Mouse (Mus musculus) spleen, adult 2 months (tissue): ENCODE results near the gene Cct7. TPM values are rescaled to one million over a fixed set of nuclear protein-coding genes. Genes with fewer than 3 reads are reported as not detected.

Experiments
- DNase-seq, 2 experiments: peaks; one replicate each; pipeline versions ENCODE4 v3.0.0 to v3.0.0-alpha.2; 2012 to 2021; ENCODE audit warnings: low spot score in 2 of 2, low read depth in 1 of 2
- H3K27ac ChIP-seq: fragments of 200-500 bp; 2 replicates; pipeline ENCODE4 v1.5.1; 2012; ENCODE audit warnings: low read length, inconsistent platforms; ENCODE audit not compliant: insufficient read depth
- H3K27me3 ChIP-seq: fragments of 200-500 bp; 2 replicates; pipeline ENCODE4 v1.6.1; 2012; ENCODE audit warnings: mild to moderate bottlenecking, moderate library complexity, low read length, inconsistent platforms; ENCODE audit not compliant: control insufficient read depth, insufficient read depth
- H3K36me3 ChIP-seq: fragments of 200-500 bp; 2 replicates; pipeline ENCODE4 v1.6.1; 2012; ENCODE audit warnings: mild to moderate bottlenecking, low read length, inconsistent platforms; ENCODE audit not compliant: control insufficient read depth, insufficient read depth
- H3K4me1 ChIP-seq: fragments of 200-500 bp; 2 replicates; pipeline ENCODE4 v1.6.1; 2011; ENCODE audit warnings: inconsistent platforms; ENCODE audit not compliant: control insufficient read depth, insufficient read depth, insufficient read length
- H3K4me3 ChIP-seq: fragments of 200-500 bp; 2 replicates; pipeline ENCODE4 v1.5.1; 2011; ENCODE audit warnings: mild to moderate bottlenecking, inconsistent platforms; ENCODE audit not compliant: insufficient read depth, insufficient read length; ENCODE audit errors: extremely low read depth
- CTCF ChIP-seq: fragments of 200-500 bp; IDR thresholded peaks from 2 replicates; pipeline ENCODE4 v1.5.1; 2011; ENCODE audit warnings: mild to moderate bottlenecking, inconsistent platforms; ENCODE audit not compliant: insufficient read depth, insufficient read length, insufficient replicate concordance; ENCODE audit errors: extremely low read depth
- POLR2A ChIP-seq: fragments of 200-500 bp; IDR thresholded peaks from 2 replicates; pipeline ENCODE4 v1.6.1; 2011; ENCODE audit warnings: low read depth, low read length, inconsistent platforms
- WGBS: fragments of 180-500 bp; shearing (Covaris S2); methylation state at CpG from one replicate; pipeline ENCODE4 v1.1.7; 2018; 5-methylcytosine and 5-hydroxymethylcytosine counted together
- polyA plus RNA-seq: library from polyadenylated mRNA; depleted of rRNA; stranded (reverse); fragments of >200 nt; gene quantifications from 2 replicates; pipeline ENCODE4 v1.2.3, GENCODE M21; 2012; rRNA removed

The Cct7 gene
- 71.3 and 73.5 TPM in 2 replicates for polyA plus RNA-seq

- WGBS, result 2% methylated on average over 96 of the region's 96 CpGs
- peak within 1 kb of the TSS; percentile 96 for H3K4me3 ChIP-seq
- TF ChIP-seq POLR2A (peak; percentile 79), CTCF (peak; percentile 25; the same call in 1 of the 2 replicates)
Measured at GRCm38 (mm10) chr6:85450697-85451663, at the start of gene Cct7. Cct7 (plus strand) TSS chr6:85451514.

DNA sequence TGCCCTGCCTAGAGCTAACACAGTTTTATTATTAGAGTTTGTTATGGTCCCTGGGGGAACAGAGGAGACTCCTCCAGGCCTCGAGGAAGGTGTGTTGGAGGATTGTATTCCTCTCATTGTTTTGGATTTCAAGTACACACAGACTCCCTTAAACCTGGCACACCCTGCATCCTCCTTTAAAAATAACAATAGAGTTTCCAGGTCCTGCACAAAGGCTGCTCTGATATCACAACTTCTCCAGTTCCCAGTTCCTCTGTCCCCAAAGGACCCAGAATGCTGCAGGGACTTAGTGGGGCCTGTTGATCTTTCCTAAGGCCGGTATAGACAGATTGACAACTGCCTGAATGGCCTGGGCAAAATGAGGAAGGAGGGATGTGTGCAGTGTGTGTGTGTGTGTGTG, 48.7 kb upstream of the Cct7 start:
- DNase-seq, result no peak
- no peaks in the 10 kb centered on the region for H3K4me1 ChIP-seq
- no peak for TF ChIP-seq POLR2A
- no peak for TF ChIP-seq CTCF
- H3K27ac ChIP-seq, result no peak overlapping the region
- no peaks in the 10 kb centered on the region for H3K36me3 ChIP-seq
- 20% methylated on average over 2 of the region's 2 CpGs for whole genome bisulfite sequencing
- no peak overlapping the region for H3K4me3 ChIP-seq
- no peaks in the 10 kb centered on the region for H3K27me3 ChIP-seq

More at GRCm38 (mm10) chr6:85450697-85451663, at the start of gene Cct7:
- peak; percentile 97 to 98 for DNase-seq
- Histone ChIP-seq H3K27ac (peak within 1 kb of the TSS; percentile 95), H3K36me3 (peaks cover 2% of the 10 kb centered on the region; the same call in 1 of the 2 replicates), H3K4me1 (peaks cover 15% of the 10 kb centered on the region; the same call in 1 of the 2 replicates), H3K27me3 (no peaks in the 10 kb centered on the region)

DNA sequence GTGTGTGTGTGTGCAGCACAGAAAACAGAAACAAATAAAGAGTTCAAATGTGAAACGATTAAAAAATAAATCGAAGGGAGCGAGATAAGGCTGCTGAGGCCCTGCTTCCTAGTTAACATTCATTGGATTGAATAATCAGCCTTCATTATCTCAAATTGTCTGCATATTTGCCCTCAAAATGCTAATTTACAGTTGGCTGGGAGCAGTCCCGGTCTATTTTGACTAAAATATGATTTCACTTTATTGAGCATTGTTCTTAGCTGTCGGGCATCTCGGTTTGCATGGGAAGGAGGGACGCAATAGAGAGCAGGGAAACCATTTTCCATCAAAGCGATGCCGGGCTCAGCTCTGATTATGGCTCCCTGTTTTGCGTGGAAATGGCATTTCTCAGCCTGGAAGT, 48.3 kb upstream of the Cct7 start:
- H3K27ac ChIP-seq, result no peak overlapping the region
- H3K27me3 ChIP-seq, result no peaks in the 10 kb centered on the region
- TF ChIP-seq POLR2A (no peak), CTCF (no peak)
- no peak for DNase-seq
- no peak overlapping the region for H3K4me3 ChIP-seq
- WGBS, result 87% methylated on average over 10 of the region's 10 CpGs
- no peaks in the 10 kb centered on the region for H3K4me1 ChIP-seq
- H3K36me3 ChIP-seq, result no peaks in the 10 kb centered on the region

- TF ChIP-seq POLR2A (no peak), CTCF (no peak)
- no peak for DNase-seq
- H3K36me3 ChIP-seq, result no peaks in the 10 kb centered on the region
- no peak overlapping the region for H3K27ac ChIP-seq
- H3K27me3 ChIP-seq, result peaks cover 3% of the 10 kb centered on the region; the same call in 1 of the 2 replicates
- 7% methylated on average over 31 of the region's 31 CpGs for WGBS
- H3K4me3 ChIP-seq, result no peak overlapping the region
- H3K4me1 ChIP-seq, result no peaks in the 10 kb centered on the region
Measured at GRCm38 (mm10) chr6:85409003-85409402, 42.3 kb upstream of the Cct7 start.

DNA sequence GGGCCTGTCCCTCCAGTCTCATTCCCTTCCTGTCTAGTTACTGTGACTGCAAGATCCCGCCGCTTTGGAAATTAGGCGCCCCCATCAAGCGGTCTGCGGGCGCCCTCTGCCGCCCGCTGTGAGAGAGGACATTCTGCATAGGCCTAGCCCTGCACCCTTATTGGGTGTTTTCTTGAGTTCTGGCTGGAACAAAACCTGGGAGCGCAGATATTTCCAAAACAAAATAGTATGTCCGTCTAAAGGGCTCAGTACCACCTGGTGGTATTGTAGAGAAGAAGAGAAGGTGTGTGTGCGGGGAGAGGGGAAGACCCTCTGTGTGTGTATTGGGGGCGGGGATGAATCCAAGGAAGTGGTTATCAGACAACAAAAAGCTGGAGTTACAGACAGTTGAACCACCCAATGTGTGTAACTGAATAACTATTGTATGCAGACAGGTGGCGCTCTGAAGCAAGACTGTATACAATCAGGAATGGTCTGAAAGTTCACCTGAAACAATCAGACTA, 40.5 kb upstream of the Cct7 start:
- peak; percentile 60; the same call in 1 of the 2 replicates for TF ChIP-seq CTCF
- no peak for TF ChIP-seq POLR2A
- no peaks in the 10 kb centered on the region for H3K36me3 ChIP-seq
- 18% methylated on average over 13 of the region's 13 CpGs for WGBS
- no peak for DNase-seq
- no peaks in the 10 kb centered on the region for H3K4me1 ChIP-seq
- no peak overlapping the region for H3K4me3 ChIP-seq
- no peak overlapping the region for H3K27ac ChIP-seq
- peaks cover 3% of the 10 kb centered on the region; the same call in 1 of the 2 replicates for H3K27me3 ChIP-seq

- 73% methylated on average over 3 of the region's 3 CpGs for WGBS
- DNase-seq, result no peak
- Histone ChIP-seq H3K27me3 (no peaks in the 10 kb centered on the region), H3K27ac (no peak overlapping the region), H3K36me3 (no peaks in the 10 kb centered on the region), H3K4me3 (no peak overlapping the region), H3K4me1 (no peaks in the 10 kb centered on the region)
- TF ChIP-seq CTCF, result no peak
- TF ChIP-seq POLR2A, result no peak
Measured at GRCm38 (mm10) chr6:85415829-85416228, 35.5 kb upstream of the Cct7 start.

GRCm38 (mm10) chr6:85419150-85419549, 32.2 kb upstream of the Cct7 start:
- WGBS, result 75% methylated on average over 2 of the region's 2 CpGs
- H3K27me3 ChIP-seq, result no peaks in the 10 kb centered on the region
- no peaks in the 10 kb centered on the region for H3K36me3 ChIP-seq

More at GRCm38 (mm10) chr6:85419150-85419549, 32.2 kb upstream of the Cct7 start:
- no peak for DNase-seq
- no peak for TF ChIP-seq CTCF
- TF ChIP-seq POLR2A, result no peak
- H3K4me3 ChIP-seq, result no peak overlapping the region
- H3K27ac ChIP-seq, result no peak overlapping the region
- no peaks in the 10 kb centered on the region for H3K4me1 ChIP-seq
